Mouse (Mus musculus): ENCODE results near the gene Gm7075.

DNA sequence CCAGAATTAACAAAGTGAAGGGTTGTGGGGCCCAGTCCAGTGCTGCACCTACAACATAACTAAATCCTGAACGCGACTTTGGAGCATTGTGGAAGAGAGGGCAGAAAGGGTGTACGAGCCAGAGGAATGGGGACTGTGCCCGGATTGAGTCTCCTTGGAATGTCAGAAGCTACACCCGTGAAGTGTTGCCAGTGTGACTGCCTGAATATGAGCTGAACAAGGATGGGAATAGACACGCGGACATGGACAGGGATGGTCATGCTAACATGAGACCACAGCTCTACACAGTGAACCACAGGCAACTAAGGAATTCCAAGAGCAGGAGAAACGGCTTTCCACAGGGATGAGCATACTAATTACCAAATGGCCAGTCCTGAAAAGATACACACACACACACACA lies 10.5 kb upstream of the Gm7075 start:
- TF ChIP-seq CTCF (IDR thresholded peaks at IDR 0.05; ENCODE audit: extremely low read depth, insufficient read length, insufficient replicate concordance, low read depth, low read length) = no peak
- no peak for TF ChIP-seq POLR2A (IDR thresholded peaks at IDR 0.05; ENCODE audit: low read depth, low read length)

All from small intestine, adult 2 months (tissue).